Mouse (Mus musculus): Measurements from ENCODE around the gene Pp2d1.

Pp2d1 gene

GRCm38 (mm10) chr17:53488291-53489006, 50.8 kb downstream of the Pp2d1 start:
- in situ Hi-C loops (cut with MboI, MseI), result loop anchor here (10.0 to 25.0 kb wide), 3 partner anchors 196 to 1676 kb away; partner anchors contain the start of gene Sgo1 (in 1 of the 2)

DNA sequence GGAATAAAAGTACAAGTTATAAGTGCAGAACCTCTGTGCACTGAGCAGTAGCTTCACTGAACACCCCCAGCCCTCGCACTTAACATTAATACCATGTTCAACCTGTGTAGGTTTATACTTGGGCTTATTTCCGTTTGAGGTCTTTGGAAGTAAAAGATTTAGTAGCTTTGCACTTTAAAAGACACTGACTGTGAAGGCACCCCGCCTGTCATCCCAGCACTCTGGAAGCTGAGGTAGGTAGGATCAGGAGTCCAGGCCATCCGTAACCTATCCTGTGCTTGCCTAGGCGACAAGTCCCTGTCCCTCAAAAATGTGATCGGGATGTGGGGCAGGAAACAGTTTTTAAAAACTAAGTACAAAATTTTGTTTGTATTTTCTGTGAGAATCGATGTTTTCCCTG, 58.8 kb downstream of the Pp2d1 start:
- in situ Hi-C loops (cut with MboI, MseI), result loop anchor here (10.0 to 25.0 kb wide), 3 partner anchors 204 to 1668 kb away; partner anchors contain the start of gene Sgo1 (in 1 of the 2)

DNA sequence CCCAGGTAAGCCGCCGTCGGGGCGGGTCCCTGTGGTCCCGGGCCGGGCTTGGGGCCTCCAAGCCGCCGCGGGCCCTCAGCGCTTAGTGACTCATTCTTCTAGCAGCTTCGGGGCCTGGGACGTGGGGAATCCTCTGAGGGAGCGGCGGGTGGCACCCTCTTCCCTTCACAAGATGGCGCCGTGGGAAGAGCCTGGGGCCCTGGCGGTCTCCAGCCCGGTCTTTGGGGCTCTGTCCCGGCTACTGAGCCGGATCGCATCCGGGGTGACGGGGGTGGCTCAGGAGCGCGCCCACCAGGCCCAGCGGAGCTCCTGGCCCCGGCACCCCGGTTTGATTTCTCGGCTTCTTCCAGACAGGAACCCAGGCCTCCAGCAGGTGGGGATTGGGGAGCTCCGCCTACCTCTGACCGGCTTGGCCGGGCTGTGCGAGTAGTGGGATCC, 59.6 kb downstream of the Pp2d1 start:
- in situ Hi-C loops (cut with MboI, MseI), result loop anchor here (5.0 to 25.0 kb wide), 4 partner anchors 205 to 1667 kb away; partner anchors contain the start of gene Sgo1 (in 1 of the 2)

- in situ Hi-C loops (cut with MboI, MseI), result loop anchor here (5.0 to 25.0 kb wide), 3 partner anchors 1317 to 1667 kb away; no protein-coding TSS in a partner anchor
These were observed 60.2 kb downstream of the Pp2d1 start, which contains the start of gene Rab5a for GRCm38 (mm10) chr17:53478858-53479603. Rab5a (plus strand) TSS chr17:53479234.

GRCm38 (mm10) chr17:53478066-53478857, 61.0 kb downstream of the Pp2d1 start:
- in situ Hi-C loops (cut with MboI, MseI), result loop anchor here (5.0 to 25.0 kb wide), 3 partner anchors 1316 to 1666 kb away; no protein-coding TSS in a partner anchor

DNA sequence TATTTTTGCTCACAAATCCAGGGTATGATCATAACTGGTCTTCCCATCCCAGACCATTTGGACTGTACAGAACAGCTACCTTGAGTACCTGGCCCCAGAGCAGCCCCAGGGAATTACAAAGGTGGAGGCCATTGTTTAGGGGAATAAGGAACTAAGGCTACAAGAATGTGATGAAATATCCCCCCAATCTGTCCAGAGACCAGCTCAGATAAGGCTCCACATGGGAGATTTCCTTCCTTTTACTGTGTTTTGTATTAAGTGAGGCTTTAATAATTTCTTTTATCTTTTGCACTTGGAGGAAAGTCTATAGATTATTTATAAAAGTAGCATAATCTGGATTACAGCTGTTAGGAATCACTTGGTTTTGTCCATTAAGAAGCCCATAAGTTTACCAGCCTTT, 70.6 kb downstream of the Pp2d1 start:
- in situ Hi-C loops (cut with MboI, MseI), result no loop called here

DNA sequence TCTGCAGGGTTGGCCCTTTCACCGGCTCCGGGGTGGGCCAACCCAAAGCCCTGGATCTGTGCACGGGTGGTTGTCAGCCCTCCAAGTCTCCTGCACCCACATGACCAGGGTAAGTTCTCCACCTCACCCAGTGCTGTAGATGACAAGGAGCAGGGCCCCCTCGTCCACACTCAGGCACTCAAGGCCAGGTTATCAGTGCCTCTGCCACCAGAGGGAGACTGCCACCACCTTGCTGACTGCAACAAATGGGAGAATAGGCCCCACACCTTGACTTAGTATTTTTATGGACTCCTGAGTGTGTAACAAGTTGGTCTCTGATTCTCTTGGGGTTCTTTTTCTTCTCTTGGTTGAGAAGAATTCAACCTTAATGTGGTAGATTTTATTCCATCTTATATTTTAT, 73.7 kb downstream of the Pp2d1 start:
- in situ Hi-C loops (cut with MboI, MseI), result no loop called here

GRCm38 (mm10) chr17:53463496-53463840, 75.8 kb downstream of the Pp2d1 start:
- in situ Hi-C loops (cut with MboI, MseI), result no loop called here

GRCm38 (mm10) chr17:53462603-53463495, 76.4 kb downstream of the Pp2d1 start, which contains the start of gene Efhb:
Efhb (minus strand) TSS chr17:53463321.
- in situ Hi-C loops (cut with MboI, MseI), result no loop called here
